Comparison of ENCODE assay signal across 8 mouse cellular contexts in genomic region chr10:93276349-93276763, GRCm38 (mm10). TPM values are rescaled to one million over a fixed set of nuclear protein-coding genes. Genes with fewer than 3 reads are reported as not detected.
A peak's percentile ranks its signal among the peaks of the same experiment; 100 is the strongest.
DNase-seq lines count a peak whose midpoint lies in the region; ATAC-seq and TF ChIP-seq lines count a peak whose summit lies in the region.

No protein-coding gene starts in this region.

- peak overlapping the region; percentile 14 for H3K4me3 ChIP-seq in forebrain, embryonic 11.5 days (ENCODE audit: low read depth, low read length)
- H3K4me3 ChIP-seq in heart, embryonic 16.5 days (ENCODE audit: low read length), result peak overlapping the region; percentile 47
- 0 out of 2 replicates have a peak overlapping the region, but pooled peaks have one; percentile 8 for H3K4me3 ChIP-seq in liver, embryonic 15.5 days (replicated peaks)
- H3K4me3 ChIP-seq in olfactory bulb, adult 2 months (ENCODE audit: insufficient read depth, low read depth, low read length), result peak overlapping the region; percentile 34

- no peaks in the 10 kb centered on the region for H3K9me3 ChIP-seq in forebrain, embryonic 11.5 days (ENCODE audit: control insufficient read depth, low read length)
- no peaks in the 10 kb centered on the region for H3K9me3 ChIP-seq in heart, embryonic 16.5 days (replicated peaks; ENCODE audit: control insufficient read depth, low read length)
- H3K9me3 ChIP-seq in liver, embryonic 15.5 days (replicated peaks), result no peaks in the 10 kb centered on the region

- no peaks in the 10 kb centered on the region for H3K27me3 ChIP-seq in forebrain, embryonic 11.5 days (ENCODE audit: control insufficient read depth, insufficient read depth, low read length)
- H3K27me3 ChIP-seq in heart, embryonic 16.5 days (ENCODE audit: control insufficient read depth, insufficient read depth, low read length), result no peaks in the 10 kb centered on the region
- H3K27me3 ChIP-seq in liver, embryonic 15.5 days, result no peaks in the 10 kb centered on the region

- peak overlapping the region; percentile 46 for H3K4me2 ChIP-seq in forebrain, embryonic 11.5 days (ENCODE audit: low read depth, low read length, severe bottlenecking)
- H3K4me2 ChIP-seq in heart, embryonic 16.5 days (ENCODE audit: low read depth, low read length), result peak overlapping the region; percentile 67
- peak overlapping the region; percentile 32 for H3K4me2 ChIP-seq in liver, embryonic 15.5 days

- no peak for TF ChIP-seq POLR2A in olfactory bulb, adult 2 months (IDR thresholded peaks at IDR 0.05; ENCODE audit: insufficient read depth, low read depth, low read length)

- peak overlapping the region; percentile 40 for H3K9ac ChIP-seq in forebrain, embryonic 11.5 days (ENCODE audit: low read length)
- H3K9ac ChIP-seq in heart, embryonic 16.5 days (ENCODE audit: low read length), result peak overlapping the region; percentile 67
- H3K9ac ChIP-seq in liver, embryonic 15.5 days, result no peak overlapping the region

- whole genome bisulfite sequencing in forebrain, embryonic 11.5 days, result 4% methylated on average over 16 of the region's 16 CpGs
- WGBS in heart, embryonic 16.5 days, result 10% methylated on average over 16 of the region's 16 CpGs
- WGBS in liver, embryonic 15.5 days (ENCODE audit: insufficient replicate concordance), result 45% methylated on average over 16 of the region's 16 CpGs
- WGBS in olfactory bulb, adult 2 months, result 3% methylated on average over 16 of the region's 16 CpGs

- DNase-seq in testis, postnatal 10 days (ENCODE audit: low spot score), result peak; percentile 64
- DNase-seq in testis, postnatal 14 days (ENCODE audit: low spot score), result no peak
- DNase-seq in forebrain, embryonic 11.5 days (ENCODE audit: low spot score), result peak; percentile 80
- peak; percentile 83 for DNase-seq in kidney, postnatal 14 days

- H3K4me1 ChIP-seq in forebrain, embryonic 11.5 days (replicated peaks; ENCODE audit: control insufficient read depth, insufficient read depth, low read length), result peaks cover 15% of the 10 kb centered on the region; the same call in 1 of the 2 replicates
- H3K4me1 ChIP-seq in heart, embryonic 16.5 days (ENCODE audit: control insufficient read depth, insufficient read depth, low read length), result peaks cover 53% of the 10 kb centered on the region
- H3K4me1 ChIP-seq in liver, embryonic 15.5 days (replicated peaks), result peaks cover 9% of the 10 kb centered on the region; the same call in 1 of the 2 replicates
- peaks cover 69% of the 10 kb centered on the region for H3K4me1 ChIP-seq in olfactory bulb, adult 2 months (ENCODE audit: control insufficient read depth, insufficient read depth, low read length)

- ATAC-seq in forebrain, embryonic 11.5 days (replicated peaks; ENCODE audit: low FRiP score), result peak; percentile 71
- peak; percentile 52; the same call in 1 of the 2 replicates for ATAC-seq in heart, embryonic 16.5 days (replicated peaks; ENCODE audit: extremely low read depth, insufficient read depth, low FRiP score)
- ATAC-seq in liver, embryonic 15.5 days (ENCODE audit: insufficient read depth), result no peak
- no peak for ATAC-seq in monocyte, adult 5-6 weeks (replicated peaks; ENCODE audit: insufficient number of reproducible peaks, low FRiP score, low TSS enrichment, poor library complexity, severe bottlenecking)

- no peak for TF ChIP-seq CTCF in olfactory bulb, adult 2 months (IDR thresholded peaks at IDR 0.05; ENCODE audit: insufficient read depth, low read depth, low read length)

- no peak overlapping the region for H3K27ac ChIP-seq in forebrain, embryonic 11.5 days (ENCODE audit: low read depth, low read length)
- H3K27ac ChIP-seq in heart, embryonic 16.5 days (ENCODE audit: low read length), result peak overlapping the region; percentile 73
- no peak overlapping the region for H3K27ac ChIP-seq in liver, embryonic 15.5 days (replicated peaks)
- peak overlapping the region; percentile 97 for H3K27ac ChIP-seq in olfactory bulb, adult 2 months (ENCODE audit: insufficient read depth, low read depth, low read length)

- no peaks in the 10 kb centered on the region for H3K36me3 ChIP-seq in forebrain, embryonic 11.5 days (ENCODE audit: control insufficient read depth, insufficient read depth, low read length)
- no peaks in the 10 kb centered on the region for H3K36me3 ChIP-seq in heart, embryonic 16.5 days (ENCODE audit: control insufficient read depth, insufficient read depth)
- H3K36me3 ChIP-seq in liver, embryonic 15.5 days (replicated peaks), result no peaks in the 10 kb centered on the region

RNA-seq across cellular contexts. Expression of gene Elk3, which starts 34.6 kb away (rescaled TPM):
- polyA plus RNA-seq in forebrain, embryonic 11.5 days (2014; fragmentation: Nextera tagmentation; extraction: Ambion mirVana), result 13.8 and 16.5 TPM in 2 replicates
- 29.3 and 34.2 TPM in 2 replicates for polyA plus RNA-seq in heart, embryonic 16.5 days (2015; fragmentation: Nextera tagmentation; extraction: Ambion mirVana)
- 4.3 and 5.1 TPM in 2 replicates for polyA plus RNA-seq in liver, embryonic 15.5 days (2015; fragmentation: Nextera tagmentation; extraction: Ambion mirVana)
- polyA plus RNA-seq in olfactory bulb, adult 2 months (2012; ENCODE audit: insufficient read depth, insufficient read length, low replicate concordance, missing spikeins), result not detected in 2 replicates
- 46.4 to 62.2 TPM (median 61.7 TPM) in 3 replicates for total RNA-seq in monocyte, adult 5-6 weeks (2017)

Comparison
In these comparisons a context has a peak if more than half of its experiments do, and no peak if none do; other contexts are left out.
1. ATAC-seq: peak in forebrain, embryonic 11.5 days (single experiment) and heart, embryonic 16.5 days (single experiment); none in liver, embryonic 15.5 days (single experiment) and monocyte, adult 5-6 weeks (single experiment).
2. H3K27ac ChIP-seq: peak in heart, embryonic 16.5 days (single experiment) and olfactory bulb, adult 2 months (single experiment); none in forebrain, embryonic 11.5 days (single experiment) and liver, embryonic 15.5 days (single experiment).
3. Peak in every context shown above with its lines, with median percentiles within 50 percentile points of each other: H3K4me2 ChIP-seq and H3K4me3 ChIP-seq.